Mouse (Mus musculus): ENCODE data around the gene Tsc22d1.

GRCm38 (mm10) chr14:76556031-76556851, 141.5 kb downstream of the Tsc22d1 start:
- TF ChIP-seq CTCF (conservative IDR thresholded peaks at IDR 0.05; ENCODE audit: insufficient read depth, insufficient read length, low read depth, low read length) (no peak), POLR2A (IDR thresholded peaks at IDR 0.05; ENCODE audit: low read depth, low read length) (no peak)
